Mouse (Mus musculus) olfactory bulb, adult 2 months (tissue): ENCODE data around the gene Smarcd2.

Source experiments
- CTCF ChIP-seq: fragments of 200-500 bp; IDR thresholded peaks from 2 replicates; pipeline ENCODE4 v1.5.1; 2012; ENCODE audit warnings: low read depth, mild to moderate bottlenecking, low read length, moderate library complexity; ENCODE audit not compliant: insufficient read depth
- POLR2A ChIP-seq: fragments of 200-500 bp; IDR thresholded peaks from 2 replicates; pipeline ENCODE4 v1.6.1; 2012; ENCODE audit warnings: mild to moderate bottlenecking, low read depth, low read length, moderate library complexity; ENCODE audit not compliant: insufficient read depth

- TF ChIP-seq POLR2A: no peak
- TF ChIP-seq CTCF: no peak
Observed at GRCm38 (mm10) chr11:106286206-106286605, 13.4 kb upstream of the Smarcd2 start.
